Mouse (Mus musculus) neural tube, embryonic 11.5 days (tissue): ENCODE results near the gene Chgb. TPM values are rescaled to one million over a fixed set of nuclear protein-coding genes. Genes with fewer than 3 reads are reported as not detected.

Experiments used
- ATAC-seq: fragments of 200-750 bp; cut with Nextera tagmentation; 2 replicates; pipeline ENCODE4 v1.8.0; 2017; ENCODE audit warnings: moderate number of reproducible peaks, mild to moderate bottlenecking, moderate TSS enrichment, moderate library complexity; ENCODE audit not compliant: insufficient read depth, low FRiP score, low TSS enrichment
- DNase-seq: peaks from one replicate; pipeline ENCODE4 v3.0.0-alpha.2; 2015; ENCODE audit warnings: low spot score
- H3K27ac ChIP-seq: fragments of 300-500 bp; sonication (generic); 2 replicates; pipeline ENCODE4 v1.5.1; 2014; ENCODE audit warnings: low read depth, mild to moderate bottlenecking, low read length
- H3K27me3 ChIP-seq: fragments of 300-500 bp; sonication (generic); 2 replicates; pipeline ENCODE4 v1.6.1; 2014; ENCODE audit warnings: mild to moderate bottlenecking, low read length, mixed read lengths; ENCODE audit not compliant: control insufficient read depth, insufficient read depth
- H3K36me3 ChIP-seq: fragments of 300-500 bp; sonication (generic); 2 replicates; pipeline ENCODE4 v1.6.1; 2014; ENCODE audit warnings: mild to moderate bottlenecking, low read length, moderate library complexity, mixed read lengths; ENCODE audit not compliant: control insufficient read depth, insufficient read depth
- H3K4me1 ChIP-seq: fragments of 300-500 bp; sonication (generic); 2 replicates; pipeline ENCODE4 v1.6.1; 2014; ENCODE audit warnings: low read length, mixed read lengths; ENCODE audit not compliant: control insufficient read depth, insufficient read depth
- H3K4me2 ChIP-seq: fragments of 300-500 bp; sonication (generic); 2 replicates; pipeline ENCODE4 v1.6.1; 2014; ENCODE audit warnings: low read depth, mild to moderate bottlenecking, moderate library complexity
- H3K4me3 ChIP-seq: fragments of 300-500 bp; sonication (generic); 2 replicates; pipeline ENCODE4 v1.5.1; 2014; ENCODE audit warnings: low read depth, low read length
- H3K9ac ChIP-seq: fragments of 300-500 bp; sonication (generic); 2 replicates; pipeline ENCODE4 v1.6.1; 2014; ENCODE audit warnings: mild to moderate bottlenecking, low read length
- H3K9me3 ChIP-seq: fragments of 300-500 bp; sonication (generic); 2 replicates; pipeline ENCODE4 v1.6.1; 2016; ENCODE audit warnings: low read length; ENCODE audit not compliant: control insufficient read depth
- WGBS: fragments of 180-500 bp; shearing (Covaris S2); extraction: QIAGEN DNeasy Blood & Tissue Kit; methylation state at CpG from one replicate; pipeline ENCODE4 v1.1.7; 2014; 5-methylcytosine and 5-hydroxymethylcytosine counted together
- polyA plus RNA-seq: library from polyadenylated mRNA; unstranded; fragments of >200 nt; fragmentation: Nextera tagmentation; extraction: Ambion mirVana; gene quantifications from 2 replicates; pipeline ENCODE4 v1.2.1, GENCODE M21; 2014

Gene Chgb
- polyA plus RNA-seq, 1 experiment from 2014 or later: 15.9 TPM

GRCm38 (mm10) chr2:132794204-132794586, 13.1 kb downstream of the Chgb start:
- H3K4me1 ChIP-seq: no peaks in the 10 kb centered on the region
- H3K4me3 ChIP-seq: no peak overlapping the region
- DNase-seq (no peak), ATAC-seq (no peak)
- no peak overlapping the region for H3K4me2 ChIP-seq
- no peaks in the 10 kb centered on the region for H3K9me3 ChIP-seq
- H3K36me3 ChIP-seq: no peaks in the 10 kb centered on the region
- H3K27ac ChIP-seq: no peak overlapping the region
- 93% methylated on average over 7 of the region's 7 CpGs for WGBS
- H3K27me3 ChIP-seq: no peaks in the 10 kb centered on the region
- H3K9ac ChIP-seq: no peak overlapping the region

- Histone ChIP-seq H3K36me3 (peaks cover 10% of the 10 kb centered on the region), H3K4me1 (no peaks in the 10 kb centered on the region), H3K9ac (no peak overlapping the region), H3K4me3 (no peak overlapping the region), H3K9me3 (no peaks in the 10 kb centered on the region), H3K27me3 (no peaks in the 10 kb centered on the region), H3K27ac (no peak overlapping the region), H3K4me2 (no peak overlapping the region)
- DNase-seq (no peak), ATAC-seq (no peak)
- 97% methylated on average over 2 of the region's 2 CpGs for WGBS
Observed at GRCm38 (mm10) chr2:132802976-132803375, 21.9 kb downstream of the Chgb start.

- under 1% methylated on average over 59 of the region's 59 CpGs for WGBS
- Histone ChIP-seq H3K27me3 (no peaks in the 10 kb centered on the region), H3K9ac (peak within 1 kb of the TSS; percentile 80), H3K27ac (peak within 1 kb of the TSS; percentile 75; the same call in 1 of the 2 replicates), H3K4me2 (peak within 1 kb of the TSS; percentile 89), H3K4me1 (peaks cover 10% of the 10 kb centered on the region; the same call in 1 of the 2 replicates), H3K9me3 (no peaks in the 10 kb centered on the region), H3K4me3 (peak within 1 kb of the TSS; percentile 81), H3K36me3 (no peaks in the 10 kb centered on the region)
- peak; percentile 96 for DNase-seq
- ATAC-seq: peak; percentile 99
Observed at GRCm38 (mm10) chr2:132815608-132816314, 34.7 kb downstream of the Chgb start, which contains the start of the genes Trmt6 and Mcm8. TSS of gene Trmt6 (minus strand) at chr2:132816055. TSS of gene Mcm8 (plus strand) at chr2:132816141.

- Histone ChIP-seq H3K4me2 (no peak overlapping the region), H3K27me3 (no peaks in the 10 kb centered on the region), H3K9ac (no peak overlapping the region), H3K27ac (no peak overlapping the region), H3K4me3 (no peak overlapping the region), H3K9me3 (no peaks in the 10 kb centered on the region), H3K4me1 (no peaks in the 10 kb centered on the region), H3K36me3 (no peaks in the 10 kb centered on the region)
- DNase-seq (no peak), ATAC-seq (no peak)
- WGBS: 95% methylated on average over 4 of the region's 4 CpGs
Observed at GRCm38 (mm10) chr2:132841071-132841470, 60.0 kb downstream of the Chgb start.

Other genes with a start within 250 kb of the Chgb start
- gene Gpcpd1, start 193.5 kb upstream of the Chgb start, polyA plus RNA-seq: 44.5 and 47.0 TPM in 2 replicates
- 18.6 and 24.0 TPM in 2 replicates for gene Shld1, start 94.3 kb upstream of the Chgb start, polyA plus RNA-seq
- 30.8 and 33.3 TPM in 2 replicates for gene Trmt6, start 34.8 kb downstream of the Chgb start, polyA plus RNA-seq
- 19.3 and 21.4 TPM in 2 replicates for gene Mcm8, start 34.9 kb downstream of the Chgb start, polyA plus RNA-seq
- gene Crls1, start 65.4 kb downstream of the Chgb start, polyA plus RNA-seq: 25.6 and 27.9 TPM in 2 replicates
- 0.21 and 0.24 TPM in 2 replicates for gene Lrrn4, start 99.6 kb downstream of the Chgb start, polyA plus RNA-seq
- gene Fermt1, start 164.6 kb downstream of the Chgb start, polyA plus RNA-seq: 4.4 and 5.1 TPM in 2 replicates